ENCODE assay signal across 12 mouse cellular contexts in genomic region chr12:32122915-32123314, GRCm38 (mm10).
DNase-seq lines count a peak whose midpoint lies in the region; ATAC-seq and TF ChIP-seq lines count a peak whose summit lies in the region.
"Had no signal": no experiment of that assay in that cellular context is flagged by ENCODE, and none has a peak within 500 bp of the region (broad histone marks: within the 10 kb centered on the region; RNA-seq: fewer than 3 reads in every experiment).

No protein-coding gene starts in this region.

- H3K4me2 ChIP-seq in heart, embryonic 11.5 days: peak overlapping the region; percentile 45
- H3K4me2 ChIP-seq: heart, embryonic 15.5 days had no signal

- H3K4me1 ChIP-seq in heart, embryonic 11.5 days (ENCODE audit: control insufficient read depth, insufficient read depth, low read length): peaks cover 16% of the 10 kb centered on the region
- peaks cover 6 to 28% of the 10 kb centered on the region in 2 experiments for H3K4me1 ChIP-seq in MEL (ENCODE audit: control insufficient read depth in 1 of 2, insufficient read depth in 2 of 2, low read length in 2 of 2)
- H3K4me1 ChIP-seq in megakaryocyte, embryonic 14.5 days: peaks cover 58% of the 10 kb centered on the region

- no peaks in the 10 kb centered on the region for H3K9me3 ChIP-seq in heart, embryonic 11.5 days (replicated peaks; ENCODE audit: control insufficient read depth, low read length)
- no peaks in the 10 kb centered on the region for H3K9me3 ChIP-seq in MEL (replicated peaks; ENCODE audit: insufficient read depth, low read length)
- H3K9me3 ChIP-seq in megakaryocyte, embryonic 14.5 days: no peaks in the 10 kb centered on the region
- H3K9me3 ChIP-seq: heart, embryonic 15.5 days; midbrain, embryonic 10.5 days had no signal

- no peak for TF ChIP-seq CTCF in MEL (IDR thresholded peaks at IDR 0.05 in 2 of 3, conservative IDR thresholded peaks at IDR 0.05 in 1 of 3; ENCODE audit: control insufficient read depth in 1 of 3, insufficient read depth in 1 of 3, low read depth in 2 of 3, low read length in 3 of 3, poor library complexity in 1 of 3, severe bottlenecking in 1 of 3)

- no peak for DNase-seq in heart, adult 8-10 months (ENCODE audit: low spot score)
- peak; percentile 82 for DNase-seq in MEL (ENCODE audit: low read depth, low spot score)
- no peak for DNase-seq in layer of hippocampus, adult 9-11 months
- no peak for DNase-seq in kidney, adult 8-10 months
- DNase-seq in gastrocnemius, postnatal 25 days: no peak
- DNase-seq: thymus, postnatal 25 days had no signal

- no peaks in the 10 kb centered on the region for H3K27me3 ChIP-seq in heart, embryonic 11.5 days (ENCODE audit: control insufficient read depth, insufficient read depth, low read length)
- no peaks in the 10 kb centered on the region for H3K27me3 ChIP-seq in MEL (ENCODE audit: control insufficient read depth in 1 of 2, insufficient read depth in 2 of 2, low read length in 2 of 2)
- no peaks in the 10 kb centered on the region for H3K27me3 ChIP-seq in megakaryocyte, embryonic 14.5 days (replicated peaks)
- H3K27me3 ChIP-seq: heart, embryonic 15.5 days had no signal

- peak overlapping the region; percentile 91 for H3K27ac ChIP-seq in heart, embryonic 11.5 days (ENCODE audit: low read depth, low read length)
- peak overlapping the region; percentile 95 for H3K27ac ChIP-seq in MEL (ENCODE audit: control insufficient read depth, low read depth, low read length)
- H3K27ac ChIP-seq: heart, embryonic 15.5 days had no signal

- no peak for TF ChIP-seq POLR2A in MEL (IDR thresholded peaks at IDR 0.05; ENCODE audit: control insufficient read depth in 1 of 2, insufficient read depth in 1 of 2, low read depth in 1 of 2, low read length in 2 of 2, poor library complexity in 1 of 2)

- 7% methylated on average over 2 of the region's 2 CpGs for WGBS in heart, embryonic 11.5 days (ENCODE audit: insufficient replicate concordance)

- H3K4me3 ChIP-seq in heart, embryonic 11.5 days (ENCODE audit: low read depth, low read length): peak overlapping the region; percentile 25; the same call in 1 of the 2 replicates
- H3K4me3 ChIP-seq in MEL (ENCODE audit: control insufficient read depth in 1 of 2, insufficient read depth in 1 of 2, low read depth in 2 of 2, low read length in 2 of 2): peak overlapping the region; percentile 22 to 24; a peak in 3 of 4 replicates
- peak overlapping the region; percentile 86 for H3K4me3 ChIP-seq in megakaryocyte, embryonic 14.5 days (replicated peaks)
- H3K4me3 ChIP-seq: heart, embryonic 15.5 days; midbrain, embryonic 10.5 days had no signal

- ATAC-seq in heart, embryonic 11.5 days (replicated peaks; ENCODE audit: insufficient number of reproducible peaks, low FRiP score, low TSS enrichment): peak; percentile 81
- ATAC-seq in common myeloid progenitor, adult 5-6 weeks (replicated peaks; ENCODE audit: low read depth, poor library complexity, severe bottlenecking): peak; percentile 55
- ATAC-seq: intestine, postnatal 0 days had no signal

- no peaks in the 10 kb centered on the region for H3K36me3 ChIP-seq in heart, embryonic 11.5 days (ENCODE audit: control insufficient read depth, insufficient read depth, low read length)
- peaks cover 0 to 31% of the 10 kb centered on the region in 2 experiments; a peak in 2 of 4 replicates for H3K36me3 ChIP-seq in MEL (ENCODE audit: control insufficient read depth in 1 of 2, insufficient read depth in 2 of 2, low read length in 2 of 2)
- no peaks in the 10 kb centered on the region for H3K36me3 ChIP-seq in megakaryocyte, embryonic 14.5 days (replicated peaks; ENCODE audit: low read length)
- H3K36me3 ChIP-seq: heart, embryonic 15.5 days; midbrain, embryonic 10.5 days had no signal

- peak overlapping the region; percentile 59; the same call in 1 of the 2 replicates for H3K9ac ChIP-seq in heart, embryonic 11.5 days (ENCODE audit: low read depth, low read length)
- H3K9ac ChIP-seq in MEL (ENCODE audit: control insufficient read depth, low read depth, low read length, poor library complexity, severe bottlenecking): peak overlapping the region; percentile 50
- H3K9ac ChIP-seq: heart, embryonic 15.5 days had no signal

- TF ChIP-seq EP300 in MEL (IDR thresholded peaks at IDR 0.05; ENCODE audit: low read depth in 1 of 2, low read length in 2 of 2): peak; percentile 93 to 95

- H3K79me2 ChIP-seq in MEL (ENCODE audit: control insufficient read depth, insufficient read depth, low read length, poor library complexity): no peaks in the 10 kb centered on the region

- TF ChIP-seq RAD21 in MEL (IDR thresholded peaks at IDR 0.05; ENCODE audit: low read depth, low read length): no peak

TF ChIP-seq in MEL, 35 proteins besides CTCF, POLR2A, EP300 and RAD21:
- TF ChIP-seq ETS1 (IDR thresholded peaks at IDR 0.05; ENCODE audit: low read depth, low read length) (peak; percentile 98), JUND (IDR thresholded peaks at IDR 0.05; ENCODE audit: low read depth, low read length) (no peak), RCOR1 (IDR thresholded peaks at IDR 0.05; ENCODE audit: low read depth, low read length) (peak; percentile 84), BHLHE40 (IDR thresholded peaks at IDR 0.05; ENCODE audit: borderline replicate concordance, low read depth, low read length) (peak; percentile 49; the same call in 1 of the 2 replicates), SIN3A (IDR thresholded peaks at IDR 0.05; ENCODE audit: low read length) (peak; percentile 67; the same call in 1 of the 2 replicates), MAX (IDR thresholded peaks at IDR 0.05; ENCODE audit: low read length) (0 out of 2 replicates have a peak, but pooled peaks have one; percentile 13), GATA1 (IDR thresholded peaks at IDR 0.05; ENCODE audit: low read depth, low read length) (peak; percentile 97), ZNF384 (IDR thresholded peaks at IDR 0.05; ENCODE audit: low read depth, low read length) (peak; percentile 94), TAL1 (IDR thresholded peaks at IDR 0.05; ENCODE audit: low read length) (peak; percentile 95), USF2 (IDR thresholded peaks at IDR 0.05; ENCODE audit: borderline replicate concordance in 1 of 2, insufficient read depth in 1 of 2, low read depth in 1 of 2, low read length in 2 of 2) (no peak), POLR2AphosphoS5 (IDR thresholded peaks at IDR 0.05; ENCODE audit: borderline replicate concordance, low read depth, low read length) (no peak), TCF12 (IDR thresholded peaks at IDR 0.05; ENCODE audit: low read depth, low read length) (peak; percentile 96)

Comparison
In these comparisons a context has a peak if more than half of its experiments do, and no peak if none do; other contexts are left out.
1. H3K4me3 ChIP-seq: peak in every context shown above with its lines; median percentile 86 in megakaryocyte, embryonic 14.5 days; 25 in heart, embryonic 11.5 days; 23 in MEL.